Mouse (Mus musculus) ES-E14 (cell line): ENCODE data around the gene C87499.

ENCODE experiments used
- HCFC1 ChIP-seq: IDR thresholded peaks from 2 replicates; pipeline ENCODE4 v1.6.1; 2012; ENCODE audit warnings: low read length, inconsistent platforms, borderline replicate concordance; ENCODE audit not compliant: insufficient read depth
- MAFK ChIP-seq: IDR thresholded peaks from 2 replicates; pipeline ENCODE4 v1.6.1; 2014; ENCODE audit warnings: mild to moderate bottlenecking, low read depth, low read length, inconsistent platforms; ENCODE audit not compliant: insufficient read depth
- ZC3H11A ChIP-seq: IDR thresholded peaks from 2 replicates; pipeline ENCODE4 v1.6.1; 2012; ENCODE audit warnings: low read depth, mild to moderate bottlenecking, inconsistent platforms, low read length, borderline replicate concordance
- ZNF384 ChIP-seq: IDR thresholded peaks from 2 replicates; pipeline ENCODE4 v1.6.1; 2012; ENCODE audit warnings: low read depth, low read length, inconsistent platforms

- TF ChIP-seq ZNF384, result no peak
- no peak for TF ChIP-seq ZC3H11A
- TF ChIP-seq MAFK, result no peak
- TF ChIP-seq HCFC1, result no peak
These were observed 41.9 kb downstream of the C87499 start, which contains the start of gene Ifna9 for GRCm38 (mm10) chr4:88592285-88592684.
